In the genomic region with DNA sequence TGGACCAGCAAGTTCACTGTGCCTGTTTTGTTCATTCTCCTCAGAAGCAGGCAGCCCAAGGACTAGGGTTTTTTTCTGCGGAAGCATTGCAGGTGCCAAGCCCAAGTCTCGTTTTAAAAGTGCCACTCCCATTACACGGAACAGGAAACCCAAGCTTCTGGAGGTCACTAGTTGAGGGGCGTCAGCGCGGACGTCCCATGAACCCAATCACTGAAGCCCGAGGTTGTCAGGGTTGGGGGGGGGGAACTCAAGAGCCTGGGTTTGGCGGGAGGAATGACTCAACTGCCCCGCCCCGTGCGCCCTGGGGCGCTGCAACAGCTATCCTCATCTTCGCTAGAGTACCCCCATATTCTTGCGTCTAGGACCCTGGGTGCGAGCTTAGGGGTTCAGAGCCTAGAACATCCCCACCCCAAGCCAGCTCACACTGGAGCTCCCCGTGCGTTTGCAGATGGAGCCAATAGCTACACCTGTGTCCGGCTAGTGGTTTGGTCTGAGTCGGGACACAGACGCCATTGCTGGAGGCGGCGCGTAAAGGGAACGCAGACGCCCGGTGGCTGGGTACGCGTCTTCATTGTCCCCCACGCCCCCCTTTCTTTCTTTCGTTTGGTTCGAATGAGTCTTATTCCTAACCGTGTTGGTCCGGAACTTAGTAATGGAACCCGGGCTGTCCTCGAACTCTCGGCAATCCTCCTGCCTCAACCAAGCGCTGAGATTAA, we compare ENCODE assay signal across 8 mouse cellular contexts. TPM values are rescaled to one million over a fixed set of nuclear protein-coding genes. Genes with fewer than 3 reads are reported as not detected.
DNase-seq lines count a peak whose midpoint lies in the region; ATAC-seq and TF ChIP-seq lines count a peak whose summit lies in the region.

No protein-coding gene starts in this region.

- H3K4me2 ChIP-seq in embryonic facial prominence, embryonic 12.5 days (replicated peaks): peak overlapping the region; percentile 92
- peak overlapping the region; percentile 95 for H3K4me2 ChIP-seq in heart, embryonic 11.5 days
- H3K4me2 ChIP-seq in kidney, embryonic 14.5 days (replicated peaks; ENCODE audit: low read depth, low read length): peak overlapping the region; percentile 73
- H3K4me2 ChIP-seq in neural tube, embryonic 14.5 days (ENCODE audit: low read depth, low read length): peak overlapping the region; percentile 71

- peak overlapping the region; percentile 90 for H3K27ac ChIP-seq in embryonic facial prominence, embryonic 12.5 days
- H3K27ac ChIP-seq in heart, embryonic 11.5 days (ENCODE audit: low read depth, low read length): peak overlapping the region; percentile 97
- H3K27ac ChIP-seq in kidney, embryonic 14.5 days (ENCODE audit: low read depth, low read length): peak overlapping the region; percentile 68
- peak overlapping the region; percentile 75 for H3K27ac ChIP-seq in neural tube, embryonic 14.5 days (ENCODE audit: low read depth, low read length)
- peak overlapping the region; percentile 95 for H3K27ac ChIP-seq in thymus, adult 2 months (ENCODE audit: control insufficient read depth, insufficient read depth, low read length)

- peaks cover 8% of the 10 kb centered on the region; the same call in 1 of the 2 replicates for H3K4me1 ChIP-seq in embryonic facial prominence, embryonic 12.5 days
- H3K4me1 ChIP-seq in heart, embryonic 11.5 days (ENCODE audit: control insufficient read depth, insufficient read depth, low read length): no peaks in the 10 kb centered on the region
- H3K4me1 ChIP-seq in kidney, embryonic 14.5 days (ENCODE audit: control insufficient read depth, insufficient read depth, low read length): peaks cover 3% of the 10 kb centered on the region; the same call in 1 of the 2 replicates
- no peaks in the 10 kb centered on the region for H3K4me1 ChIP-seq in lung, adult 2 months (ENCODE audit: control insufficient read depth, insufficient read depth, low read length)
- no peaks in the 10 kb centered on the region for H3K4me1 ChIP-seq in neural tube, embryonic 14.5 days (ENCODE audit: control insufficient read depth, insufficient read depth, low read length)
- H3K4me1 ChIP-seq in thymus, adult 2 months (replicated peaks; ENCODE audit: control insufficient read depth, insufficient read depth, low read length): peaks cover 9% of the 10 kb centered on the region

- WGBS in embryonic facial prominence, embryonic 12.5 days: under 1% methylated on average over 38 of the region's 38 CpGs
- WGBS in heart, embryonic 11.5 days (ENCODE audit: insufficient replicate concordance): under 1% methylated on average over 38 of the region's 38 CpGs
- WGBS in kidney, embryonic 14.5 days: under 1% methylated on average over 38 of the region's 38 CpGs
- under 1% methylated on average over 38 of the region's 38 CpGs for WGBS in lung, adult 2 months
- under 1% methylated on average over 35 of the region's 38 CpGs for WGBS in neural tube, embryonic 14.5 days
- WGBS in thymus, adult 2 months: under 1% methylated on average over 38 of the region's 38 CpGs

- H3K79me3 ChIP-seq in C2C12 (ENCODE audit: low read depth): no peaks in the 10 kb centered on the region

- H3K9me3 ChIP-seq in embryonic facial prominence, embryonic 12.5 days: no peaks in the 10 kb centered on the region
- no peaks in the 10 kb centered on the region for H3K9me3 ChIP-seq in heart, embryonic 11.5 days (replicated peaks; ENCODE audit: control insufficient read depth, low read length)
- H3K9me3 ChIP-seq in kidney, embryonic 14.5 days (ENCODE audit: control insufficient read depth, low read length): no peaks in the 10 kb centered on the region
- H3K9me3 ChIP-seq in neural tube, embryonic 14.5 days (ENCODE audit: control insufficient read depth, low read length): no peaks in the 10 kb centered on the region

- H3K36me3 ChIP-seq in C2C12 (ENCODE audit: control insufficient read depth, insufficient read depth): no peaks in the 10 kb centered on the region
- H3K36me3 ChIP-seq in embryonic facial prominence, embryonic 12.5 days: no peaks in the 10 kb centered on the region
- H3K36me3 ChIP-seq in heart, embryonic 11.5 days (ENCODE audit: control insufficient read depth, insufficient read depth, low read length): no peaks in the 10 kb centered on the region
- H3K36me3 ChIP-seq in kidney, embryonic 14.5 days (ENCODE audit: control insufficient read depth, insufficient read depth, low read length): no peaks in the 10 kb centered on the region
- H3K36me3 ChIP-seq in neural tube, embryonic 14.5 days (ENCODE audit: control insufficient read depth, insufficient read depth, low read length): no peaks in the 10 kb centered on the region
- no peaks in the 10 kb centered on the region for H3K36me3 ChIP-seq in thymus, adult 2 months (ENCODE audit: control insufficient read depth, insufficient read depth, low read length)

- no peaks in the 10 kb centered on the region for H3K79me2 ChIP-seq in C2C12 (ENCODE audit: control insufficient read depth, insufficient read depth)

- H3K4me3 ChIP-seq in C2C12 (ENCODE audit: insufficient read depth, poor library complexity, severe bottlenecking): peak overlapping the region; percentile 45
- H3K4me3 ChIP-seq in embryonic facial prominence, embryonic 12.5 days: peak overlapping the region; percentile 57
- peak overlapping the region; percentile 72 for H3K4me3 ChIP-seq in heart, embryonic 11.5 days (ENCODE audit: low read depth, low read length)
- peak overlapping the region; percentile 55 for H3K4me3 ChIP-seq in kidney, embryonic 14.5 days (ENCODE audit: low read length)
- peak overlapping the region; percentile 80 for H3K4me3 ChIP-seq in lung, adult 2 months (replicated peaks; ENCODE audit: extremely low read depth, low read depth, low read length)
- H3K4me3 ChIP-seq in neural tube, embryonic 14.5 days (ENCODE audit: low read depth, low read length): peak overlapping the region; percentile 54
- peak overlapping the region; percentile 64 for H3K4me3 ChIP-seq in thymus, adult 2 months (ENCODE audit: control insufficient read depth, insufficient read depth, low read length)

- no peak for TF ChIP-seq CTCF in C2C12 (IDR thresholded peaks at IDR 0.05; ENCODE audit: control insufficient read depth, insufficient read depth, insufficient read length)
- no peak for TF ChIP-seq CTCF in lung, adult 2 months (IDR thresholded peaks at IDR 0.05; ENCODE audit: insufficient read depth, low read length)
- 0 out of 2 replicates have a peak, but pooled peaks have one; percentile 24 for TF ChIP-seq CTCF in thymus, adult 2 months (IDR thresholded peaks at IDR 0.05; ENCODE audit: borderline replicate concordance, control insufficient read depth, extremely low read depth, insufficient read depth, low read length, poor library complexity)

- ATAC-seq in embryonic facial prominence, embryonic 12.5 days (ENCODE audit: insufficient number of reproducible peaks, insufficient read depth, low FRiP score, low TSS enrichment): no peak
- peak; percentile 34; the same call in 1 of the 2 replicates for ATAC-seq in heart, embryonic 11.5 days (replicated peaks; ENCODE audit: insufficient number of reproducible peaks, low FRiP score, low TSS enrichment)
- ATAC-seq in kidney, embryonic 14.5 days (ENCODE audit: low FRiP score, low TSS enrichment): peak; percentile 28
- ATAC-seq in neural tube, embryonic 14.5 days (ENCODE audit: low read depth): peak; percentile 42

- TF ChIP-seq POLR2A in lung, adult 2 months (IDR thresholded peaks at IDR 0.05; ENCODE audit: borderline replicate concordance, extremely low read depth, low read depth, low read length): peak; percentile 81; the same call in 1 of the 2 replicates
- peak; percentile 70 for TF ChIP-seq POLR2A in thymus, adult 2 months (IDR thresholded peaks at IDR 0.05; ENCODE audit: control insufficient read depth, extremely low read depth, insufficient read depth, low read length, poor library complexity)

- H3ac ChIP-seq in C2C12 (ENCODE audit: control insufficient read depth, insufficient read length, low read depth): peak overlapping the region; percentile 85

- H3K9ac ChIP-seq in embryonic facial prominence, embryonic 12.5 days: peak overlapping the region; percentile 68
- H3K9ac ChIP-seq in heart, embryonic 11.5 days (ENCODE audit: low read depth, low read length): peak overlapping the region; percentile 88
- H3K9ac ChIP-seq in kidney, embryonic 14.5 days (ENCODE audit: low read depth, low read length): peak overlapping the region; percentile 57
- peak overlapping the region; percentile 69 for H3K9ac ChIP-seq in neural tube, embryonic 14.5 days (replicated peaks; ENCODE audit: low read depth, low read length)

- H3K27me3 ChIP-seq in C2C12 (ENCODE audit: control insufficient read depth, insufficient read depth, insufficient read length): no peaks in the 10 kb centered on the region
- no peaks in the 10 kb centered on the region for H3K27me3 ChIP-seq in embryonic facial prominence, embryonic 12.5 days
- no peaks in the 10 kb centered on the region for H3K27me3 ChIP-seq in heart, embryonic 11.5 days (ENCODE audit: control insufficient read depth, insufficient read depth, low read length)
- H3K27me3 ChIP-seq in kidney, embryonic 14.5 days (ENCODE audit: control insufficient read depth, insufficient read depth, low read length): no peaks in the 10 kb centered on the region
- 0 out of 2 replicates have a peak, but pooled peaks cover 2% of the 10 kb centered on the region for H3K27me3 ChIP-seq in neural tube, embryonic 14.5 days (ENCODE audit: control insufficient read depth, insufficient read depth, low read length)
- no peaks in the 10 kb centered on the region for H3K27me3 ChIP-seq in thymus, adult 2 months (ENCODE audit: control insufficient read depth, insufficient read depth, low read length)

- peak; percentile 89 for DNase-seq in adrenal gland, postnatal 14 days
- peak; percentile 84 for DNase-seq in lung, adult 2 months
- DNase-seq in thymus, adult 2 months: peak; percentile 72

TF ChIP-seq in C2C12, 6 proteins besides CTCF, POLR2A, EP300 and RAD21:
- TF ChIP-seq CEBPB (IDR thresholded peaks at IDR 0.05; ENCODE audit: low read depth): no peak
- no peak for TF ChIP-seq MAX (IDR thresholded peaks at IDR 0.05)
- no peak for TF ChIP-seq FOSL1 (IDR thresholded peaks at IDR 0.05; ENCODE audit: insufficient read depth, low read length, poor library complexity, severe bottlenecking)
- TF ChIP-seq USF1 (IDR thresholded peaks at IDR 0.05; ENCODE audit: low read depth): no peak
- TF ChIP-seq MYOG (IDR thresholded peaks at IDR 0.05; ENCODE audit: control insufficient read depth, extremely low read depth, insufficient read length): no peak
TF ChIP-seq in C2C12: peak in this region for 0.

RNA-seq across cellular contexts. Expression of gene Rbx1, which starts 56.1 kb away (rescaled TPM):
- 275 TPM for polyA plus RNA-seq in C2C12 (2012; fragmentation: generic; extraction: Trizol)
- total RNA-seq in adrenal gland, postnatal 14 days (2021): 118 and 119 TPM in 2 replicates
- 507 and 513 TPM in 2 replicates for polyA plus RNA-seq in embryonic facial prominence, embryonic 12.5 days (2016; fragmentation: Nextera tagmentation; extraction: Ambion mirVana)
- polyA plus RNA-seq in heart, embryonic 11.5 days (2014; fragmentation: Nextera tagmentation; extraction: Ambion mirVana): 397 and 442 TPM in 2 replicates
- 512 and 656 TPM in 2 replicates for polyA plus RNA-seq in kidney, embryonic 14.5 days (2014; fragmentation: Nextera tagmentation; extraction: Ambion mirVana)
- 55.5 and 85.0 TPM in 2 replicates for polyA plus RNA-seq in lung, adult 2 months (2012; rRNA removed)
- 454 and 456 TPM in 2 replicates for polyA plus RNA-seq in neural tube, embryonic 14.5 days (2014; fragmentation: Nextera tagmentation; extraction: Ambion mirVana)
- 85.2 and 104 TPM in 2 replicates for polyA plus RNA-seq in thymus, adult 2 months (2012; rRNA removed)
